Mouse (Mus musculus): ENCODE measurements around the gene Rbm18.

DNA sequence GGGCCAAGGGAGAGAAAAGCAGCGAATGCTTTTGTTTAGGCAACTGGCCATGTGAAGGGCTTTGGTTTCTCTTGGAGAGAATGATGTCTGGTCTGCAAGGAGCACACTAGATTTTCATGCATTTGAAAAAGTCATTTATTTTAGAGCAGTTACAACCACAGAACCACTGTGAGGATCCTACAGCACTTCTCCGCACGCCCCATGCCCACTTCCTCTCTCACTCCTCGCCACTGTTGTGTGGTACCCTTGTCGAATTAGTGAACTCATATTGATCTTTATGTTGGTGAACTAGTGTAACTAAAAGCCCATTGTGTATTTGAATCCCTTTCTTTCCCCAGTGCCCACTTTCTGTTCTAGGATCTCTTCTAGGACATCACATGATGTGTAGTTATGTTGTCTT lies 61.4 kb downstream of the Rbm18 start:
- TF ChIP-seq HCFC1 (IDR thresholded peaks at IDR 0.05; ENCODE audit: borderline replicate concordance, insufficient read depth, low read length) = no peak
- TF ChIP-seq MAFK (IDR thresholded peaks at IDR 0.05; ENCODE audit: insufficient read depth, low read depth, low read length) = no peak
- no peak for TF ChIP-seq ZNF384 (IDR thresholded peaks at IDR 0.05; ENCODE audit: low read depth, low read length)
- no peak for TF ChIP-seq CHD2 (IDR thresholded peaks at IDR 0.05; ENCODE audit: low read depth, low read length)
- no peak for TF ChIP-seq ZC3H11A (IDR thresholded peaks at IDR 0.05; ENCODE audit: borderline replicate concordance, low read depth, low read length)
